Mouse (Mus musculus): ENCODE data around the gene Bcas3. TPM values are rescaled to one million over a fixed set of nuclear protein-coding genes. Genes with fewer than 3 reads are reported as not detected.

Gene Bcas3
- total RNA-seq, 2 experiments from 2014 or later = 40.9 to 45.4 TPM

GRCm38 (mm10) chr11:85648893-85649292 is 295.9 kb downstream of the Bcas3 start:
- DNase-seq (ENCODE audit: low spot score in 2 of 2) = no peak

- no peak for DNase-seq (ENCODE audit: low spot score in 2 of 2)
Measured at GRCm38 (mm10) chr11:85649373-85649772, 296.4 kb downstream of the Bcas3 start.

- no peak for DNase-seq (ENCODE audit: low spot score in 2 of 2)
Measured at GRCm38 (mm10) chr11:85657471-85657870, 304.5 kb downstream of the Bcas3 start.

GRCm38 (mm10) chr11:85660304-85660703 is 307.3 kb downstream of the Bcas3 start:
- no peak for DNase-seq (ENCODE audit: low spot score in 2 of 2)

GRCm38 (mm10) chr11:85667176-85667575 is 314.2 kb downstream of the Bcas3 start:
- DNase-seq (ENCODE audit: low spot score in 2 of 2) = no peak

GRCm38 (mm10) chr11:85667741-85668140 is 314.8 kb downstream of the Bcas3 start:
- no peak for DNase-seq (ENCODE audit: low spot score in 2 of 2)

GRCm38 (mm10) chr11:85672881-85673475 is 320.0 kb downstream of the Bcas3 start:
- no peak for DNase-seq (ENCODE audit: low spot score in 2 of 2)

- no peak for DNase-seq (ENCODE audit: low spot score in 2 of 2)
Measured at GRCm38 (mm10) chr11:85675244-85675643, 322.3 kb downstream of the Bcas3 start.

GRCm38 (mm10) chr11:85676357-85677004 is 323.5 kb downstream of the Bcas3 start:
- peak in 1 of 2 experiments; percentile 25 for DNase-seq (ENCODE audit: low spot score in 2 of 2)

- no peak for DNase-seq (ENCODE audit: low spot score in 2 of 2)
Measured at GRCm38 (mm10) chr11:85678666-85679065, 325.7 kb downstream of the Bcas3 start.

- DNase-seq (ENCODE audit: low spot score in 2 of 2) = peak in 1 of 2 experiments; percentile 16
Measured at GRCm38 (mm10) chr11:85681580-85682419, 328.8 kb downstream of the Bcas3 start.

- no peak for DNase-seq (ENCODE audit: low spot score in 2 of 2)
Measured at GRCm38 (mm10) chr11:85684981-85685380, 332.0 kb downstream of the Bcas3 start.

- DNase-seq (ENCODE audit: low spot score in 2 of 2) = no peak
Measured at GRCm38 (mm10) chr11:85687816-85688439, 335.0 kb downstream of the Bcas3 start.

GRCm38 (mm10) chr11:85688440-85688838 is 335.5 kb downstream of the Bcas3 start:
- DNase-seq (ENCODE audit: low spot score in 2 of 2) = no peak

GRCm38 (mm10) chr11:85689226-85689625 is 336.3 kb downstream of the Bcas3 start:
- DNase-seq (ENCODE audit: low spot score in 2 of 2) = no peak

GRCm38 (mm10) chr11:85691285-85691684 is 338.3 kb downstream of the Bcas3 start:
- no peak for DNase-seq (ENCODE audit: low spot score in 2 of 2)

GRCm38 (mm10) chr11:85695614-85696263 is 342.8 kb downstream of the Bcas3 start:
- no peak for DNase-seq (ENCODE audit: low spot score in 2 of 2)

- no peak for DNase-seq (ENCODE audit: low spot score in 2 of 2)
Measured at GRCm38 (mm10) chr11:85696491-85697398, 343.8 kb downstream of the Bcas3 start.

- no peak for DNase-seq (ENCODE audit: low spot score in 2 of 2)
Measured at GRCm38 (mm10) chr11:85697468-85697867, 344.5 kb downstream of the Bcas3 start.

GRCm38 (mm10) chr11:85698242-85698641 is 345.3 kb downstream of the Bcas3 start:
- DNase-seq (ENCODE audit: low spot score in 2 of 2) = no peak
